Mouse (Mus musculus) heart, embryonic 12.5 days (tissue): ENCODE measurements at regions not wholly inside any gene's neighbourhood (a gene's known extent, or its start where the extent isn't known, plus 50 kb on each side); places are given as distances from the start of the nearest gene placed in this dataset.

ENCODE experiments used
- ATAC-seq: fragments of 200-750 bp; cut with Nextera tagmentation; 2 replicates; pipeline ENCODE4 v1.8.0; 2017; ENCODE audit warnings: moderate TSS enrichment, moderate library complexity; ENCODE audit not compliant: insufficient number of reproducible peaks, low FRiP score
- H3K27ac ChIP-seq: fragments of 300-500 bp; sonication (generic); 2 replicates; pipeline ENCODE4 v1.5.1; 2016; ENCODE audit warnings: mild to moderate bottlenecking, moderate library complexity; ENCODE audit not compliant: poor library complexity, severe bottlenecking
- H3K27me3 ChIP-seq: fragments of 300-500 bp; sonication (generic); replicated peaks from 2 replicates; pipeline ENCODE4 v1.6.1; 2016; ENCODE audit warnings: mild to moderate bottlenecking, moderate library complexity
- H3K36me3 ChIP-seq: fragments of 300-500 bp; sonication (generic); 2 replicates; pipeline ENCODE4 v1.6.1; 2016; ENCODE audit warnings: mild to moderate bottlenecking, moderate library complexity
- H3K4me1 ChIP-seq: fragments of 300-500 bp; sonication (generic); replicated peaks from 2 replicates; pipeline ENCODE4 v1.6.1; 2016; ENCODE audit warnings: mild to moderate bottlenecking
- H3K4me2 ChIP-seq: fragments of 300-500 bp; sonication (generic); 2 replicates; pipeline ENCODE4 v1.6.1; 2016; ENCODE audit warnings: mild to moderate bottlenecking, moderate library complexity
- H3K4me3 ChIP-seq: fragments of 300-500 bp; sonication (generic); 2 replicates; pipeline ENCODE4 v1.5.1; 2016; ENCODE audit warnings: mild to moderate bottlenecking
- H3K9ac ChIP-seq: fragments of 300-500 bp; sonication (generic); 2 replicates; pipeline ENCODE4 v1.6.1; 2016; ENCODE audit warnings: mild to moderate bottlenecking, moderate library complexity
- H3K9me3 ChIP-seq: fragments of 300-500 bp; sonication (generic); replicated peaks from 2 replicates; pipeline ENCODE4 v1.6.1; 2016; ENCODE audit warnings: mild to moderate bottlenecking, moderate library complexity
- WGBS: fragments of 180-500 bp; shearing (Covaris S2); methylation state at CpG from one replicate; pipeline ENCODE4 v1.1.7; 2016; 5-methylcytosine and 5-hydroxymethylcytosine counted together

GRCm38 (mm10) chr6:100385640-100386039, 98.4 kb upstream of the Rybp start:
- no peak for ATAC-seq
- no peak overlapping the region for H3K4me3 ChIP-seq
- 0 out of 2 replicates have a peak, but pooled peaks cover 4% of the 10 kb centered on the region for H3K27me3 ChIP-seq
- H3K9ac ChIP-seq: no peak overlapping the region
- no peak overlapping the region for H3K4me2 ChIP-seq
- 45% methylated on average over 8 of the region's 8 CpGs for WGBS
- H3K27ac ChIP-seq: no peak overlapping the region
- 0 out of 2 replicates have a peak, but pooled peaks cover 2% of the 10 kb centered on the region for H3K9me3 ChIP-seq
- no peaks in the 10 kb centered on the region for H3K36me3 ChIP-seq
- H3K4me1 ChIP-seq: peaks cover 17% of the 10 kb centered on the region; the same call in 1 of the 2 replicates

GRCm38 (mm10) chr6:100381046-100381445, 93.8 kb upstream of the Rybp start:
- Histone ChIP-seq H3K4me3 (no peak overlapping the region), H3K9me3 (no peaks in the 10 kb centered on the region), H3K4me2 (no peak overlapping the region), H3K27ac (no peak overlapping the region), H3K36me3 (no peaks in the 10 kb centered on the region), H3K4me1 (peaks cover 26% of the 10 kb centered on the region), H3K27me3 (peaks cover 10% of the 10 kb centered on the region), H3K9ac (no peak overlapping the region)
- ATAC-seq: no peak
- WGBS: 75% methylated on average over 5 of the region's 5 CpGs

GRCm38 (mm10) chr6:100380536-100380935, 93.3 kb upstream of the Rybp start:
- H3K9me3 ChIP-seq: no peaks in the 10 kb centered on the region
- ATAC-seq: peak; percentile 74; the same call in 1 of the 2 replicates
- H3K9ac ChIP-seq: no peak overlapping the region
- H3K4me1 ChIP-seq: peaks cover 23% of the 10 kb centered on the region
- no peak overlapping the region for H3K4me3 ChIP-seq
- no peaks in the 10 kb centered on the region for H3K36me3 ChIP-seq
- no peak overlapping the region for H3K27ac ChIP-seq
- no peak overlapping the region for H3K4me2 ChIP-seq
- 22% methylated on average over 6 of the region's 6 CpGs for WGBS
- H3K27me3 ChIP-seq: peaks cover 15% of the 10 kb centered on the region

- Histone ChIP-seq H3K9ac (no peak overlapping the region), H3K36me3 (no peaks in the 10 kb centered on the region), H3K4me1 (peaks cover 20% of the 10 kb centered on the region), H3K4me2 (no peak overlapping the region), H3K27ac (no peak overlapping the region), H3K4me3 (no peak overlapping the region), H3K9me3 (peaks cover under 1% of the 10 kb centered on the region; the same call in 1 of the 2 replicates), H3K27me3 (peaks cover 17% of the 10 kb centered on the region)
- WGBS: 50% methylated on average over 4 of the region's 4 CpGs
- no peak for ATAC-seq
Measured at GRCm38 (mm10) chr6:100379792-100380191, 92.5 kb upstream of the Rybp start.

- no peak for ATAC-seq
Measured at GRCm38 (mm10) chr6:100378533-100378874, 91.2 kb upstream of the Rybp start.

GRCm38 (mm10) chr6:100377828-100378532, 90.7 kb upstream of the Rybp start:
- WGBS: 44% methylated on average over 6 of the region's 6 CpGs
- peaks cover 20% of the 10 kb centered on the region for H3K4me1 ChIP-seq
- no peak for ATAC-seq

More at GRCm38 (mm10) chr6:100378533-100378874, 91.2 kb upstream of the Rybp start:
- no peak overlapping the region for H3K4me2 ChIP-seq
- H3K4me3 ChIP-seq: no peak overlapping the region
- H3K9ac ChIP-seq: no peak overlapping the region
- H3K27me3 ChIP-seq: peaks cover 17% of the 10 kb centered on the region
- H3K27ac ChIP-seq: no peak overlapping the region
- peaks cover 5% of the 10 kb centered on the region for H3K9me3 ChIP-seq
- H3K4me1 ChIP-seq: peaks cover 20% of the 10 kb centered on the region
- H3K36me3 ChIP-seq: no peaks in the 10 kb centered on the region
- 64% methylated on average over 4 of the region's 4 CpGs for WGBS

GRCm38 (mm10) chr6:100376656-100377055, 89.4 kb upstream of the Rybp start:
- no peak overlapping the region for H3K9ac ChIP-seq

More at GRCm38 (mm10) chr6:100377828-100378532, 90.7 kb upstream of the Rybp start:
- Histone ChIP-seq H3K36me3 (no peaks in the 10 kb centered on the region), H3K4me3 (no peak overlapping the region), H3K27ac (no peak overlapping the region), H3K9ac (no peak overlapping the region), H3K27me3 (peaks cover 21% of the 10 kb centered on the region), H3K9me3 (peaks cover 5% of the 10 kb centered on the region), H3K4me2 (no peak overlapping the region)

GRCm38 (mm10) chr6:100370828-100371227, 83.5 kb upstream of the Rybp start:
- Histone ChIP-seq H3K36me3 (no peaks in the 10 kb centered on the region), H3K9me3 (peaks cover 5% of the 10 kb centered on the region), H3K4me3 (no peak overlapping the region), H3K4me2 (no peak overlapping the region), H3K4me1 (peaks cover 5% of the 10 kb centered on the region; the same call in 1 of the 2 replicates), H3K27me3 (peaks cover 44% of the 10 kb centered on the region), H3K9ac (no peak overlapping the region), H3K27ac (no peak overlapping the region)
- WGBS: 89% methylated on average over 1 of the region's 1 CpGs
- ATAC-seq: no peak

More at GRCm38 (mm10) chr6:100376656-100377055, 89.4 kb upstream of the Rybp start:
- Histone ChIP-seq H3K27ac (no peak overlapping the region), H3K36me3 (no peaks in the 10 kb centered on the region), H3K4me2 (no peak overlapping the region), H3K27me3 (peaks cover 32% of the 10 kb centered on the region), H3K9me3 (peaks cover 5% of the 10 kb centered on the region), H3K4me1 (peaks cover 20% of the 10 kb centered on the region), H3K4me3 (no peak overlapping the region)
- WGBS: 30% methylated on average over 9 of the region's 9 CpGs
- ATAC-seq: no peak

- Histone ChIP-seq H3K9ac (no peak overlapping the region), H3K4me1 (peaks cover 8% of the 10 kb centered on the region; the same call in 1 of the 2 replicates), H3K4me3 (no peak overlapping the region), H3K27ac (no peak overlapping the region), H3K4me2 (no peak overlapping the region), H3K36me3 (no peaks in the 10 kb centered on the region), H3K27me3 (peaks cover 40% of the 10 kb centered on the region), H3K9me3 (peaks cover 5% of the 10 kb centered on the region)
- ATAC-seq: no peak
- 72% methylated on average over 5 of the region's 5 CpGs for WGBS
Measured at GRCm38 (mm10) chr6:100370358-100370757, 83.1 kb upstream of the Rybp start.

- no peaks in the 10 kb centered on the region for H3K9me3 ChIP-seq
- WGBS: 61% methylated on average over 8 of the region's 8 CpGs
- H3K27me3 ChIP-seq: peaks cover 42% of the 10 kb centered on the region
- no peaks in the 10 kb centered on the region for H3K36me3 ChIP-seq
- no peak overlapping the region for H3K4me3 ChIP-seq
- peak; percentile 18; the same call in 1 of the 2 replicates for ATAC-seq
- H3K4me1 ChIP-seq: peaks cover 8% of the 10 kb centered on the region; the same call in 1 of the 2 replicates
- H3K4me2 ChIP-seq: no peak overlapping the region
- H3K27ac ChIP-seq: no peak overlapping the region
- no peak overlapping the region for H3K9ac ChIP-seq
Measured at GRCm38 (mm10) chr6:100366231-100366630, 78.9 kb upstream of the Rybp start.

- Histone ChIP-seq H3K4me3 (no peak overlapping the region), H3K36me3 (no peaks in the 10 kb centered on the region), H3K27me3 (peaks cover 44% of the 10 kb centered on the region), H3K9ac (no peak overlapping the region), H3K4me2 (no peak overlapping the region), H3K27ac (no peak overlapping the region), H3K9me3 (no peaks in the 10 kb centered on the region), H3K4me1 (peaks cover 8% of the 10 kb centered on the region; the same call in 1 of the 2 replicates)
- ATAC-seq: no peak
- 22% methylated on average over 4 of the region's 4 CpGs for WGBS
Measured at GRCm38 (mm10) chr6:100365791-100366190, 78.5 kb upstream of the Rybp start.
